Mouse (Mus musculus) urinary bladder, postnatal 4 days (tissue): ENCODE measurements at regions not wholly inside any gene's neighbourhood (a gene's known extent, or its start where the extent isn't known, plus 50 kb on each side); places are given as distances from the start of the nearest gene placed in this dataset.

ENCODE experiments used
- DNase-seq, 2 experiments: peaks; one replicate each; pipeline ENCODE4 v3.0.0; 2021 to 2022; ENCODE audit warnings: low spot score in 2 of 2

DNA sequence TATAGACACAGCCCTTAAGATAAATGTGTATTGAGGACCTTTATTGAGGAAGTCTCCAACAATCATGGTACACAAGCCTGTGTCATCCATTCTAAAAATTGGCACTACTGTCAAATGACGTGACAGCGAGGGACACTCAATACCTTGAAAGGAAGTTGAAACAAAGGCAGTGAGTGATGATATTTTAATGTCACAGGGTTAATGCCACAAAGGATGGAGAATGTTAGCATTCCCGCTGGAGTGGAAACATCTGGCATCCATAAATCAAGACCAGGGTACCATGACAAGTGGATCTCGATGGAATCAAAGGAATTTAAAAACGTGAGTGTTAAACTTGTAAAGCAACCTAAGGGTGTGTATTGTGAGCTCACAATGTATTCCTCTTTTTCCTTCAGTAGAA is 441.5 kb downstream of the Basp1 start:
- no peak for DNase-seq

DNA sequence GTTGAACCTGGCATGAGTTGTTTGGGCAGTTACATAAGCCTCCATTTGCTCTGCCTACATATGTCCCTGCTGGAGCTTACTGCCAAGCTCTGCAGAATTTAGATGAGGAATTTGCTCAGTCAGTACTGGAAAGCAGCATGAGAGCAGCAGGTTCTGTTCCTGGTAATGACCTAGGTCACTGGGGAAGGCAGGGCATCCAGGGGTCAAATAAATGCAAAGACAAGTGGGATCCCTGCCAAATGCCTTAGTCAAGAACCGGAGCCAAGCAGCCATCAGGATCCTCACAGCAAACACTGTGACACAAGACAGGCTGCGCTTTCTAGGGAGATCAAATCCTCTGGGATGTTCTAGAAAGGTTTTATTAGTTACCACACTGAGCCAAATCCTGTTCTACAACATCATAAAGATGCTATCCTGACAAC is 444.2 kb downstream of the Basp1 start:
- DNase-seq = peak in 1 of 2 experiments; percentile 44

DNA sequence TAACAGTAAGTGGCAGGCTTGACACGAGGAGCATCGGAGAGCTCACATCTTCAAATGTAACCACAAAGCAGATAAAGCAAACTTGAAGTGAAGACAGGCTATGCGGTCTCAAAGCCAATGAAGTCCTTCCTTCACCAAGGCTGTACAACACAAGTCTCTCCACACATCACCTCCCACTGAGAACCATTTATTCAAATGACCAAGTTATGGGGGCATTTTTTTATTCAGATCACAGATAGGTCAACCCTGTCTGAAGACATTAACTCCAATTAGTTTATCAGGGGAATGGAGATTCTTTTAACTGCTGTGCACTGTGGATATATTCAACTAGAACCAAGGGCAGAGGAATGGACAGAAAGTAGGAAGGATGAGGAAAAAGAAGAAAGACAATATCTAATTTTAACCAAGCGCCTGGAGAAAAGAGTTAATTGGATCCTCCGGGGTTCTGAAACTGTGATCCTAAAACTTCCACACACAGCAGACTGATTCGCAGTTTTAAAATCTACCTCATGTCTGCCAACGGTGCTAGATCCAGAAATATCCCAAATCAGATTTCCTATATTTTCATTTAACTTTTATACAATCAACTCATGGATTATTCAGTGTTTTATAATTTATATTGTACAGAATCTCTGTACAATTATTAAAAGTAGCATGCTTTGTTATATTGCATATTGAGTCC is 444.8 kb downstream of the Basp1 start:
- no peak for DNase-seq

DNA sequence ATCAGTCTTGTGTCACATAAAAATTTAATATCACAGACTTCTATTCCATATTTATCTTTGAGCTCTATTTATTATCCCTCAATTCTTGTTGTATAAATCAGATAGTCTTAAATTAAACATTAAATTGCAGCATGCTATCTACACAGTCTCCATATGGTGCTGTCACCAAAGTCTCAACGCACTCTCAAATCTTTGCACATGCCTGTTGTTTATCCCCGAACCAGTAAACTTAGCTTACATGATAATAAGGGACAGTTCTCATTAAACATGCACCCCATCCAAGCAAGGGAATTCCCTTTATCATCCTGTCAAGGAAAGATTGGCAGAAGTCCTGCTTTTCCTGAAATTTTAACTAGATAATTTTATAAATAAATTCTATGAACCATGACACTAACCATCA is 483.8 kb downstream of the Basp1 start:
- DNase-seq = no peak

DNA sequence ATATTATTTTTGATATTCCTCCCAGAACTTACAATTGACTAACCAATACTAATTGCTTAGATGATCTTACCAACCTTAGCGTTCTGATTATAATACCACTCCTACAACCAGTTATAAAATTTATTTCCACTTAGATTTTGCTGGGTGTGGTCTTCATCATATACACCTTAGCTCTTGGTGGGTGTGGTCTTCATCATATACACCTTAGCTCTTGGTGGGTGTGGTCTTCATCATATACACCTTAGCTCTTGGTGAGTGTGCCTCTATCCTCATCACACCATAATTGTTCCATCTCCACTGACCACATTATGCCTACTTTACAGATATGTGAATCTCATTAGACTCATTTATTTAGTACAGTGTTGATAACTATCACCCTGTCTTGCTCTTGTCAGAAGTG is 501.7 kb downstream of the Basp1 start:
- no peak for DNase-seq

DNA sequence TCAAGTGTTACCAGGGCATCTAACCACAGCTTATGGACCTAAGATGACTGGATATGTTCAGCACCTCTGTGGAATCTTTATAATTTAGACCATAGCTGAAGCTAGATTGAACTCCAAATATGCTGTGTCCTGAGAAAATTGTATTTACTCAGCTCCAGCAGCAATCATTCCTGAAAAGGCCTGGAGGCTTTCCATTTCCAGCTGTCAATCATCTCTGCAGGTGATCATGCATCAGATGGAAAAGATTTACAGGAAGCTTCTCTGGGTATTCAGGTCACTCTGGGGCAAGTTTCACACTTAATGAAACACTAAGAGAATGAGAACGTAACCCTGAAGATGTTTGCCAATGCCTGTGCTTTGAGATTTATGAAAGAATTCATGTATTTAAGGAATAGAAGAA is 502.1 kb downstream of the Basp1 start:
- DNase-seq = no peak

DNA sequence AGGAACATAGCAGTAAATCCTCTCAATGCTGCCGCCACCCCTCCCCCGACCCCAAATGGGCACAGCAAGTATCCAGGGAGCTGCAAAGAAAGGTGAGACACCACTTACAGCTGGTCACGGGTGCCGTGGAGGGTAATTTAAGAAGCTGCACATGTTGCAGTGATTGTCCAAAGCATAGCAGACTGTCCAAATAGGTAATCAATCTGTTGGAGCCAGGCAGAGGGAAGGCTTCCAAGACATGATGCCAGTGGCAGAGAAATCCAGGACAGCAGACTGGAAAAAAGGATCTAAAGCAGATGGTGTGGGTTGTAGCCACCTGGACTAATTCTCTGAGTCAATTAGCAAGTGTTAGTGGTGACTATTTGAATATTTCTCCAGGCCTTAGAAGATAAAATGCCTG is 506.6 kb downstream of the Basp1 start:
- no peak for DNase-seq

DNA sequence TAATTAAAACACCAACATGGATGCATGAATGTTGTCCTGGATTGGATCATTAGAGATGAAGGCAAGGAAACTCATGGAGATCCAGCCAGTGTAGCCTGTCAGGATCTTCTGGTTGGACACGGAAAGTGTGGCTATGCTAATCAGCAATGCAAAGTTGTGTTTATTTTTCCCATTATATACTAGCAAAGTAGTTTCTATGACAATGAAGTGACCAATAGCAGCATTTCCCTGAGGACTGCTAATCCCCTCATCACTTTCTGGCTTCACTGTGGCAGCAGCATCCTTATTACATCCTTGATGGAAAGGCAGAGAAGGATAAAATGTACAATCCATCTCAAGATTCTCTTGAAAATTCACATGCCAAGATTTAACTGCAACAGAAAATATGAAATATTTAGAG is 534.7 kb downstream of the Basp1 start:
- DNase-seq = no peak

DNA sequence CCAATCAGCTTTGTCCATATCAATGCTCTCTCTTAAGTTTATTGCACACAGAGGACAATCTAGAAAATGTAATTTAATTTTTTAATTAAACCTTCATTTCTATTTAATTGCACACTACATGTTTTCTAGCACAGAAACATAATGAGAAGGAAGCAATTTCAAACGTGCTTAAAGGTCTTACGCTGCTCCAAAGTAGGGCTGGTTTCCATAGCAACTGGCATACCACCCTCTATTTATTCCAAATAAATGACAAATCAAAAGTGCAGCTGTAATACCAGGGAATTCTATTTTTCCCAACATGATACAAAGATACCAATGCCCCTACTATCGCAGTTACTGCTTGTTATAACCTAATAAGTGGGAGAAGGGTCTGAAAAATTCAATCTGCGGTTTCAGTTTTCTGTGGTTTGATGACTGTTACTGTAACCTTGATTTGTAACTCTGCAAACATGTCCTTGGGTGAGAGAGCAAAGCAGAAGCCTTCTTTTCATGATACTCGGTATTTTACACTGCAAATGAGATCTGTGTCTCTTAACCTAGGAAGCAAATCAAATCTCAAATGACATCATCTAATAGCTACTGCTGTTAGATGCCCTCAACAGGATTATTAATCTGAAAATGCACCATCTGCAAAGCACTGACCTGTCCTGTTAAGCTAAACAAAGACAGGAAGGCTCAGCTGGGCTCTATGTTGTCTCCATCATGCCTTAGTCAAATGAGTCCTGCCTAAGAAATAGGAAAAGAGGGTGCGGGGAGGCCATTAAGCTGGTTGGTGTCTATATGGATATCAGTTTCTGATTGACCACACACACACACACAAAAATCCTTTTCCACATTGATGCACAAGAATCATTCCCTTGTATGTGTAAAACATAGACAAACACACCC is 535.6 kb downstream of the Basp1 start:
- no peak for DNase-seq

DNA sequence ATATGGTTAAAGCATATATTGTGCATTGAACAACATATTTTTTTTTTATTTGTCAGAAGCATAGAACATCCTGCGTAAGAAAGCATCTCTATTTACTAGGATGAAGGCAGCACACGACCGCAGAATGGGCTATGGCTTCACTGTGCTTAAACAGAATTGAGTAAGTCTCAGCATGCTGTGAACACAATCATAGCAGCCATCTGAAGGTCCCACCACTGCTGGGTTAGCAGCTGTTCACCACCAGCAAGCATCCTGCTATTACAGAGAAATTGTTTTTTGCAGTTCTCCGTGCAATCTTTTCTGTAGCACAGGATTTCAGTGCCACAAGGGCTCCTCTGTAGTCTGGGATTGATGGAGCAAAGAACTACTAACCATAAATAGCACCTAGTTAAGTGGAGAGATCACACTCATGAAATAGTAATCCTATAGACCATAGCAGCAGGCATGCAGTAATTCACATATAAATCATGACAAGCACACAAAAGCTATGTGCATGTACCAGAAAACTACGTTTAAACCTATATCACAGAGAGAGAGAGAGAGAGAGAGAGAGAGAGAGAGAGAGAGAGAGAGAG is 537.3 kb downstream of the Basp1 start:
- no peak for DNase-seq

DNA sequence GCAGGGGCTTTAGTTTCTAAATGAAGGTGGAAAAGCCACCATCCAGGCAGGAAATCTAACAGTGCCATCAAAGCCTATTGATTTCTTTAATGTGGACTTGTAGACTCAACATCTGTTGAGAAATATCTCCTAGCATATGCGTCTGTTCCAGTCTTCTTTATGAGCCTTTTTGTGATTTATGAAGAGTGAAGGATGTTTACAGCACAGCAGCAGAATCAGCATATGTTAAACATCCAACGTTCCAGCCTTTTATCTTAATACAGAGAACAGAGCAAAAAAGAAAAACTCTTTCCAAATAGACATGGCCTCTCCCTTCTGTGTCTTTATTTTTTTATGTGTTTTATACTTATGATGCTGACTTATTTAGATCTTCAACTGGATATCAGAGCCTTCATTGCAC is 573.3 kb downstream of the Basp1 start:
- no peak for DNase-seq

DNA sequence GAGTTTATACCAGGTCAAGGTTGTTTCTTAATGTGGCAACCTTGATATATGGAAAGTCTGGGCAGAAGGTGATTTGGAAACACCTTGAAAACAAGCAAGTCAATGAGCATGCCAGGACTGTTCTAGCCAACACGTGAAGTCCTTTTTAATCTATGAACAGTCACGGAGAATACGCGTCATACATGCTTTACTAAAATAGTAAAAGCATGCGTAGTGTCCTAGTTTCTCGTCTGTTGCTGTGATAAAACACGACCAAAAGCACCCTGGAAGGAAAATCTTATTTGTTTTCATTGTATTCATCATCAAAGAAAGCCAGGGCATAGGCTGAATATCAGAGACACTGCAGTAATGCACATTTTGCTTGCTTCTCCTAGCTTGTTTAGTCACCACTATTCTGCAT is 575.2 kb downstream of the Basp1 start:
- DNase-seq = no peak

DNA sequence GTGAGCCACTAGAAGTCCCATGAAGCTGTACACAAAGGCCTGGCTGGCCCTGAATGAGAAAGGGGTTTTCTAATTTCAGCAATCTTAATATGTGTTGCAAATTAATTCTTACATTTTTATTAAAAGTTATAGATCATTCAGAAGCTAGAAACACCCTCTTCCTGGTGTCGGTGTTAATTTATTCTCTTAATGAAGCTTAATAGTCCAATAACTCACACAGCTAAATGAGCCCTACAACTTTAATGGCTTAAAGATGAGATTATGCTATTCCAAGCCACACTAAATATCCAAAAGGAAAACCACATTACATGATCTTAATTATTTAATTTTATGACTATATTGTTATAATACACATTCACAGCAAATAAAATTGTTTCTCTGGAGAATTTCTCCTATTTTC is 585.7 kb downstream of the Basp1 start:
- no peak for DNase-seq

DNA sequence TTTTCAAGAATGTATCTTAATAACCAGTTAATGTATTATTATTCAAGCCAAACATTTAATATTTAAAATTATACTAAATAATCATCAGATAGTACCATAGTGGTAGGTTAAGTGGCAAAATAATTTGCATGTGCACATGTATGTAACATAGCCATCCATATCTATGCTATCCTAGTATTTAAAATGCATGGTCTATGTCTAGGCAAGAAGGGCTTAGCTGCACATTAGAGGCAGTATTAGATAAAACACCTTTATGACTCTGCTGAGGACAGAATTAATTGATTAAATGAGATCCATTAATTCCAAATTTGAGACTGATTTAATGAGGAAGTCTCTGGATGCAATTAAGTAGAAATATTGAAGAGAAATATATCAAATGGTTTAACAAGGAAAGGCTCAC is 586.3 kb downstream of the Basp1 start:
- no peak for DNase-seq

DNA sequence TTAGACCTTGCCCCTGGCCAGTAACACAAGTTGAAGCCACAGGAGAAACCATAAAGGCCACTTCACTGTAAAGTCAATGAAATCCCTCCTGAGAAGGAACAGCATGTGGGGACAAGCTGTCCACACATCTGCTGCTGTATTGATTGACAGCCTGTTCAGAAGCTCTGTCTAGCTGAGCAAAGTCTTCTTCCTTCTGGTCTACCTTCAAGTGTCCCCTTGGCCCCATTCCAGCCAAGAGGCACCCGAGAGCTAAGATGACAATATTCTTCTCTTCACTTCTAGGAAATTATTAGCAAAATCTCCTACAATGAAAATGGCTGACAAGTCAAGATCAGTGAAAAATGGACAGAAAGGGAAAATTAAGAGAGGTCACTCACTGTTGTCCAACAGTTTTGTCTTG is 616.7 kb downstream of the Basp1 start:
- no peak for DNase-seq

DNA sequence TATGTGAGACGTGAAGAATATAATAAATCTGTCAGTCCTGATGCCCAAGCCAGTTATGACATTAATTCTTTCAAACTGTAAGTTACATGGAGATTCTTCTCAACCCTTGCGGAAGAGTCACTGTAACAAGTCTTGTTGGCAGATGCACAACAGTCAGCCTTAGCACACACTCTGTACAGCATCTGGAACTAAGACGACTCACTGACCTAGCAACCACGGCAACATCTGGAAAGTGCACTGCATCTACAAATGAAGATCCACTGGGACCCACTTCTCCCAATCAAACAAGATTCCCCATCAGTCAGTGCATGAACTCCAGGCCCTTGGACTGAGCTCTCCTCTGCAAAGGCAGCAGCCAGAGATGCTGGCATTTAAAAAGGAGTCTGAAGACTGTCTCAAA is 620.2 kb downstream of the Basp1 start:
- no peak for DNase-seq

DNA sequence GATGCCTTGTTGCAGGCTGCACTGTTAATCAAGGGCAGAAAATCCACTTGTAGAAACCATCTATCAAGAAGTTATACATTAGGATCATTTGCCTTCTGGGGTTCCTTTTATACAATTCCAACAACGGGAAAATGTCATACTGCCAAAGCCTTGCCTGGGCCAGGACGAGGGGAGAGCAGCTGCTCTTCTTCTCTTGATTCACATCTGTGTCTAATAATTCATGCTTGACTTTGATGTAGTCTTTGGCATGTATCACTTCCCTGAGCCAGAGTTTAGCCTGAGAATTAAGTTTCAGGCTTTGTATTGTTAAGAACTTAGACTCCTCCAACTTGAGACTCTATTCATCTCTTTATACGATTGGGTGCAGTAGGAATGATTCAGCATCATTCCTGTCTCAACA is 627.2 kb downstream of the Basp1 start:
- DNase-seq = no peak

DNA sequence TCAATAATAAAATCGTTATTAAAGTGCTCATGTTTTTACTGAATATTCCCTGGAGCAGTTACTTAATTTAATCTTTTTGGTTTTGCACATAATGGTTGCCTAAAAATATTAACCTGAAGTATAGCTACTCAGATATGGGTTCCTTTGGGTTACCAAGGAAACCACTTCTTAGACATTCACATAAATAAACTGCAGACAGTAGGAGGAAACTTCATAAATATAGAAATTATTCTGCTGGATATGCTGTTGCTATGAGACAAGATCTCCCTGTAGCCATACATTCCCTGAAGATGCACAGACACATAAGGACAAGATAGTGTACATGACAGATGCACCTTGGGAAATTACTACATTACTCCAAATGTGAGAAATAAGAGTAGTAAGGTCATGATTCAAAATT is 635.3 kb downstream of the Basp1 start:
- no peak for DNase-seq

DNA sequence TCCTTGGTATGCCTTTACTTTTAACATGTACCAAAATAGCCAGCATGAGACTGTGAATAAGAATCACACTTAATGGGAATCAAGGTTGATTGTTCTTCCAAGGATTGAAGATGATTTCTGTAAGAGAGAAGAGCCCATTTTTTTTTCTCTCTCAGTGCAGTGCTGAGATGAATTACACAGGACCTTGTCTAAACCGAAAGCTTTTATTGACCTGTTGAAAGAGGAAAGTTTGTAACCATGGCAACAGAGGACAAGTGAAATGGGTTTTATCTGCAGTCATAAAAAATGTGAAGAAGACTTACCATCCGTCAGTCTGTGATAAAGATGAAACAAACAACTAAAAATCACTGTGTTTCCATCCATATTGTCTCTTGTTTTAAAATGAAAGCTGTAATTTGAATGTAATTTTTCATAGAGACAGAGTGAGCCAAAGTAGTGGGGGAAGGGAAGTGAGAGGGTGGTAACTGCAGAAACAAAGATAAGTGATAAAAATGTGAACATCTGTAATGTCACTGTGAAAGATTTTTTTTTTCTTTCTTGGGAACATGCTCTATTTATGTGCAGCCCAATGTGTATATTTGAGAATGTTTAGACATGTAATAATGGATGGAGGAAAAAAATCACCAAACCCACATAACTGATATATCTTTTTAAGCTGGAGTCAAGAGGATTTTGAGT is 661.9 kb downstream of the Basp1 start:
- DNase-seq = no peak

DNA sequence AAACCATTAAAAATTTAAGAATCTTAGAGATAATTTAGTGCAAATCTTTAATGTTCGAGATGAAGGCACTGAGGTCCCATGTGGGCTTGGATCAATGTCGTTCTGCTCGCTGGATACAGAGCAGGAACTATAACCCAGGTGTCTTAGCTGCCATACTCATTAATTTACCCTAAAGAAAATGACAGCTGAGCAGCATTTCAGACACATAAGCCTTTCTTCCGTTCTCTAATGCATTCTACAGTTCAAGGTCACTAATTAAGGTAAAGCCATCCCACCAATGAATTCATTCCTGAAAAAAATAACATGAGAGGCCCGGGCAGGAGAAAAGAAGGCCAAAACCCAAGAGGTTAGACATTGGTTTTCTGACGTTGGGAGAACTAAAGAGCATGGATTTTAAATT is 670.3 kb downstream of the Basp1 start:
- no peak for DNase-seq

DNA sequence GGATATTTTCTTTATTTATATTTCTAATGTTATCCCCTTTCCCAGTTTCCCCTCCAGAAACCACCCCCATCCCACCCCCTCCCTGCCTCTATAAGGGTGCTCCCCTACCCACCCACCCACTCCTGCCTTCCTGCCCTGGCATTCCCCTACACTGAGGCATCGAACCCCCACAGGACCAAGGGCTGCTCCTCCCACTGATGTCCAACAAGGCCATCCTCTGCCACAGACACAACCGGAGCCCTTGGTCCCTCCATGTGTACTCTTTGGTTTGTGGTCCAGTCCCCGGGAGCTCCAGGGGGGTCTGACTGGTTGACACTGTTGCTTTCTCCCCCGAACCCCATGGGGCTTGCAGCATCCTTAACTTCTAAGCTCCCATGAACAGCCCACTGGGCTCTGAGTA is 688.4 kb downstream of the Basp1 start:
- DNase-seq = no peak

DNA sequence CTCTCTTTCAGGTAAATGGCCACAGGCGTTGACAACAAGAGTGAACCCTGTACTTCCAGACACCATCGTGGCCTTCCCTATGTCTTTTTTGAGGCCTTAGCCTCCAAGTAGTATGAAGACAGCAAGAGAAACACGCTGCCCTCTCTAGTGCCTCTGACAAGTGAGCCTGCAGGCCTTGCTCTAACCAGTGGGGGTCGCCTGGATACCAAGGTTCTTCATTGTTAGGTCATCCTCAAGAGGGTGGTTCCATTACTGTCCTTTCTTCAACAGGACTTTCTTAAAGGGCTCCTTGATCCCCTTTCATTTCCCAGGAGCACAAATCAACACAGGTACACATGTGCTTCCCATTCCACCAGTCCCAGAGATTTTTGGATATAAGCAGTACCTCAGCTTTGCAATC is 688.9 kb downstream of the Basp1 start:
- peak in 1 of 2 experiments; percentile 19 for DNase-seq
